7 mouse cellular contexts compared by ENCODE assay signal in the genomic region with DNA sequence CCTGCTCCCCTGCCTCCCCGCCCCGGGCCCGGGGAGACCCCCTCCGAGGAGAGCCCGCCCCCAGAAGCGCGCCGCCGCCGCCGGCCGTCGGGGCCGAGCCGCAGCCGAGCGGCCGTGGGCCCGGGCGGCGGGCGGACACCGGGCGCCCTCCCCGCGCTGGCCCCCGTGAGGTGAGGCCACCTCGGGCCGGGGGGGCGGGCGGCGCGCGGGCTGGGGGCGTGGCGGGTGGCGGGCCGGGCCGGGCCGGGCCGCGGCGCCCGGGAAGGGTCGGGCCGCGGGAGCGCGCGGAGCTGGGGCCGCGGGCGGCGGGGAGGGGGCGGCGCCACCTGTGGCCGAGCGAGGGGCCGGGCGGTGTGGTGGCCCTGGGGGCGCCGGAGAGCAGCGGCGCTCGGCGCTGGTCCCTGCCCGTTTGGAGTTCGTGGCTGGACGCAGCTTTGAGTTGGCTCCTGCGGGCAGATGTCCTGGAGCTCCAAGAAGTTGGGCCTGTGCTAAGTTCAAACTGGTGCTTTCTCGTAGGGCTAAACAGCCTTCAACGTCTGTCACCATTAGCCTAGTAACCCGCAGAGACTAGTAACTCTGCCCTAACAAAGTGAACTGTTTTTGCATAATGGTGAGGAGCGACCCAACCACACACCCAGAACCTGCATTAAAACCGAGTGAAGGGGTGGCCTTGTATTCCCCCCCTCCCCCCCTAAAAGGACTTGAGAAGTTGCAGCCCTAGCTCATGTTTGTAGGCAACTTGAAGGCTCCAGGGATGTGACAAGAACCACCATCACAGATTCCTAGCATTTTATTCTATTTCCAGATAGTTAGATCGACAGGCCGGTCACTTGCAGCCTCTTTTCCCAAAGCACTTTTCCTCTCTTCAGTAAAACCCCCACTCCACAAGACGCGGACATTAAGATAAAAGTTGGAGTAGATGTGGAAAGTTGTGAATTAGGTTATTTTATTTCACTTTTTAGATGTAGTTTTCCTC. TPM values are rescaled to one million over a fixed set of nuclear protein-coding genes. Genes with fewer than 3 reads are reported as not detected.
DNase-seq lines count a peak whose midpoint lies in the region; ATAC-seq and TF ChIP-seq lines count a peak whose summit lies in the region.

No protein-coding gene starts in this region.

- ATAC-seq in limb, embryonic 14.5 days (ENCODE audit: low FRiP score, low read depth): peak; percentile 83
- ATAC-seq in midbrain, embryonic 15.5 days (replicated peaks): peak; percentile 83

- no peaks in the 10 kb centered on the region for H3K9me3 ChIP-seq in limb, embryonic 14.5 days (ENCODE audit: control insufficient read depth, low read length)
- H3K9me3 ChIP-seq in midbrain, embryonic 15.5 days: no peaks in the 10 kb centered on the region

- no peaks in the 10 kb centered on the region for H3K36me3 ChIP-seq in limb, embryonic 14.5 days (ENCODE audit: control insufficient read depth, insufficient read depth, low read length)
- H3K36me3 ChIP-seq in midbrain, embryonic 15.5 days (replicated peaks): no peaks in the 10 kb centered on the region

- peak overlapping the region; percentile 96 for H3K27ac ChIP-seq in limb, embryonic 14.5 days (replicated peaks; ENCODE audit: low read depth, low read length)
- H3K27ac ChIP-seq in midbrain, embryonic 15.5 days: peak overlapping the region; percentile 94

- peak overlapping the region; percentile 88 for H3K9ac ChIP-seq in limb, embryonic 14.5 days (ENCODE audit: low read depth, low read length, severe bottlenecking)
- peak overlapping the region; percentile 85 for H3K9ac ChIP-seq in midbrain, embryonic 15.5 days

- H3K27me3 ChIP-seq in limb, embryonic 14.5 days (ENCODE audit: control insufficient read depth, insufficient read depth, low read length): no peaks in the 10 kb centered on the region
- no peaks in the 10 kb centered on the region for H3K27me3 ChIP-seq in midbrain, embryonic 15.5 days (replicated peaks)

- H3K4me2 ChIP-seq in limb, embryonic 14.5 days (replicated peaks; ENCODE audit: low read depth, low read length, severe bottlenecking): peak overlapping the region; percentile 62
- peak overlapping the region; percentile 57 for H3K4me2 ChIP-seq in midbrain, embryonic 15.5 days

- peaks cover 9% of the 10 kb centered on the region for H3K4me1 ChIP-seq in limb, embryonic 14.5 days (ENCODE audit: control insufficient read depth, insufficient read depth, low read length)
- H3K4me1 ChIP-seq in midbrain, embryonic 15.5 days: peaks cover 19% of the 10 kb centered on the region

- DNase-seq in adrenal gland, adult 8-10 months: peak; percentile 36
- peak; percentile 84 for DNase-seq in embryo, embryonic 10.5 days (ENCODE audit: low spot score)
- peak; percentile 57 to 74 for DNase-seq in gastrocnemius, postnatal 4 days (ENCODE audit: low spot score in 2 of 2)
- peak; percentile 73 for DNase-seq in kidney, adult 18-20 months
- peak; percentile 65 for DNase-seq in limb, embryonic 14.5 days (ENCODE audit: low spot score)
- peak; percentile 63 to 70 for DNase-seq in spleen, postnatal 10 days (ENCODE audit: low spot score in 2 of 2)

- WGBS in limb, embryonic 14.5 days: under 1% methylated on average over 24 of the region's 79 CpGs
- WGBS in midbrain, embryonic 15.5 days: 2% methylated on average over 33 of the region's 79 CpGs

- peak overlapping the region; percentile 73 for H3K4me3 ChIP-seq in limb, embryonic 14.5 days (replicated peaks; ENCODE audit: low read length)
- H3K4me3 ChIP-seq in midbrain, embryonic 15.5 days: peak overlapping the region; percentile 85

- peak; percentile 51; the same call in 1 of the 2 replicates for TF ChIP-seq POLR2A in limb, embryonic 14.5 days (IDR thresholded peaks at IDR 0.05; ENCODE audit: borderline replicate concordance, extremely low read depth, insufficient read depth, insufficient read length)

RNA-seq across cellular contexts. Expression of gene R3hdm2, which starts 0.9 kb away (rescaled TPM):
- 100 to 1,000 TPM; 116 to 158 (median 131) TPM for total RNA-seq in adrenal gland, adult 8-10 months (2022)
- total RNA-seq in gastrocnemius, postnatal 4 days (2021): 100 to 1,000 TPM in 1 of 2 experiments, 10 to 100 TPM in 1; 87.7 to 101 TPM
- polyA plus RNA-seq in limb, embryonic 14.5 days (2012; rRNA removed): 58.0 and 85.5 TPM in 2 replicates
- polyA plus RNA-seq in limb, embryonic 14.5 days (2014; fragmentation: Nextera tagmentation; extraction: Ambion mirVana): 38.3 and 39.5 TPM in 2 replicates
- 39.7 and 43.6 TPM in 2 replicates for polyA plus RNA-seq in midbrain, embryonic 15.5 days (2015; fragmentation: Nextera tagmentation; extraction: Ambion mirVana)

RNA-seq across cellular contexts. Expression of gene Inhbc, which starts 10.8 kb away (rescaled TPM):
- not detected for total RNA-seq in adrenal gland, adult 8-10 months (2022)
- total RNA-seq in gastrocnemius, postnatal 4 days (2021): under 1 TPM in 1 of 2 experiments, not detected in 1; 0.29 TPM
- not detected in 2 replicates for polyA plus RNA-seq in limb, embryonic 14.5 days (2012; rRNA removed)
- not detected in 2 replicates for polyA plus RNA-seq in limb, embryonic 14.5 days (2014; fragmentation: Nextera tagmentation; extraction: Ambion mirVana)
- not detected in 2 replicates for polyA plus RNA-seq in midbrain, embryonic 15.5 days (2015; fragmentation: Nextera tagmentation; extraction: Ambion mirVana)

RNA-seq across cellular contexts. Expression of gene Inhbe, which starts 26.8 kb away (rescaled TPM):
- under 1 TPM in 1 of 4 experiments, not detected in 3; 0.11 TPM for total RNA-seq in adrenal gland, adult 8-10 months (2022)
- total RNA-seq in gastrocnemius, postnatal 4 days (2021): under 1 TPM in 1 of 2 experiments, not detected in 1; 0.08 TPM
- polyA plus RNA-seq in limb, embryonic 14.5 days (2012; rRNA removed): 0.01 TPM in 1 of 2 replicates, not detected in the other
- not detected in 2 replicates for polyA plus RNA-seq in limb, embryonic 14.5 days (2014; fragmentation: Nextera tagmentation; extraction: Ambion mirVana)
- polyA plus RNA-seq in midbrain, embryonic 15.5 days (2015; fragmentation: Nextera tagmentation; extraction: Ambion mirVana): 0.04 and 0.06 TPM in 2 replicates

RNA-seq across cellular contexts. Expression of gene Gli1, which starts 39.3 kb away (rescaled TPM):
- total RNA-seq in adrenal gland, adult 8-10 months (2022): 1 to 10 TPM; 4.4 to 6.4 (median 5.2) TPM
- 10 to 100 TPM in 1 of 2 experiments, 1 to 10 TPM in 1; 9.0 to 11.8 TPM for total RNA-seq in gastrocnemius, postnatal 4 days (2021)
- polyA plus RNA-seq in limb, embryonic 14.5 days (2012; rRNA removed): 118 and 157 TPM in 2 replicates
- polyA plus RNA-seq in limb, embryonic 14.5 days (2014; fragmentation: Nextera tagmentation; extraction: Ambion mirVana): 16.4 and 19.9 TPM in 2 replicates
- 1.1 and 1.5 TPM in 2 replicates for polyA plus RNA-seq in midbrain, embryonic 15.5 days (2015; fragmentation: Nextera tagmentation; extraction: Ambion mirVana)

RNA-seq across cellular contexts. Expression of gene Arhgap9, which starts 59.3 kb away (rescaled TPM):
- total RNA-seq in adrenal gland, adult 8-10 months (2022): 1 to 10 TPM; 2.2 to 5.0 (median 3.6) TPM
- 1 to 10 TPM; 2.8 to 3.9 TPM for total RNA-seq in gastrocnemius, postnatal 4 days (2021)
- polyA plus RNA-seq in limb, embryonic 14.5 days (2012; rRNA removed): 5.5 and 5.8 TPM in 2 replicates
- 5.6 and 7.5 TPM in 2 replicates for polyA plus RNA-seq in limb, embryonic 14.5 days (2014; fragmentation: Nextera tagmentation; extraction: Ambion mirVana)
- polyA plus RNA-seq in midbrain, embryonic 15.5 days (2015; fragmentation: Nextera tagmentation; extraction: Ambion mirVana): 0.87 and 0.99 TPM in 2 replicates

Comparison
In these comparisons a context has a peak if more than half of its experiments do, and no peak if none do; other contexts are left out.
1. Peak in every context shown above with its lines: DNase-seq, ATAC-seq, H3K4me3 ChIP-seq and H3K27ac ChIP-seq.